Comparison of ENCODE assay signal across 21 mouse cellular contexts in the genomic region with DNA sequence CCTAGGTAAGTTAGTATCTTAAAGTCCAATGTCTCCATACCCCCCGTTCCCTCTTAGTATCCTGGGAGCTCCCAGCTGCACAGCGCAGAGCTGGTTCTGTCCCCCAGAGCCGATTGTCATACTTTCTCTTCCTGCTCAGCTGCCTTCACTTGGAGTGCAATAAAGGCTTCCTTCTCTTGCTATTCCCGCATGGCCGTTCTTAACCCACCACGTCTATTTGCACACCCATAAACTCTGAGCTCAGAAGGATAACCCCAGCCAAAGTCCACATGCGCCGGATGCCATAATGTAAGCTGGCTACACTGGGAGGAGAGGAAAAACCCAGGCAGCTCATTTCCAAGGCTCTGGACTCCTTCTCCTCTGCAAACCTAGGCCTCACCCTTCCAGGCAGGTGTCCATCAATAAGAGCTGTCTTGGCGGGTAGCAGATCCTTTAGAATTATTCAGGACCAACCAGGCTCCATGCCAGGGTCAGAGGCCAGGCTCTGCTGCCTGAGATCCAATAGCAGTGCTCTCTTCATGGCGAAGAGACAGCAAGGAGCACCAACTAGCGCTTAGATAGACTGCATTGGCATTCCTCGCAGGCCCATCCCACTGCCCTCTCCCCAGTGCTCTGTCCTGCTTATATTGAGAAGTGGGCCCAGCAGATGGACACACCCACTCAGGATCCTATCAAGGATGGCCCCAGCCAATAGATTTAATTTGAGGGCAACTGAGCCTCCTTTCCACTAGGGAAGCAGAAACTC.
"Had no signal": no experiment of that assay in that cellular context is flagged by ENCODE, and none has a peak within 500 bp of the region (broad histone marks: within the 10 kb centered on the region; RNA-seq: fewer than 3 reads in every experiment).

No protein-coding gene starts in this region.

- H3K36me3 ChIP-seq: limb, embryonic 12.5 days; lung, embryonic 15.5 days; midbrain, embryonic 15.5 days; neural tube, embryonic 13.5 days had no signal

- H3K4me2 ChIP-seq: limb, embryonic 12.5 days; liver, embryonic 11.5 days; lung, embryonic 15.5 days; midbrain, embryonic 11.5 days; midbrain, embryonic 15.5 days; neural tube, embryonic 13.5 days had no signal

- H3K27ac ChIP-seq: layer of hippocampus, adult 2 months; limb, embryonic 12.5 days; liver, embryonic 14.5 days; lung, embryonic 15.5 days; midbrain, embryonic 15.5 days; neural tube, embryonic 13.5 days; stomach, postnatal 0 days had no signal

- H3K9me3 ChIP-seq: limb, embryonic 12.5 days; lung, embryonic 15.5 days; midbrain, embryonic 15.5 days; neural tube, embryonic 13.5 days had no signal

- ATAC-seq: liver, postnatal 0 days; midbrain, embryonic 15.5 days had no signal

- DNase-seq: kidney, adult 18-20 months; kidney, adult 9 months; kidney, postnatal 14 days; kidney, postnatal 4 days; layer of hippocampus, adult 9-11 months; liver, postnatal 0 days; lung, postnatal 10 days; lung, postnatal 36 days; thymus, adult 2 months; thymus, postnatal 14 days; thymus, postnatal 4 days had no signal

- H3K9ac ChIP-seq: limb, embryonic 12.5 days; liver, embryonic 14.5 days; liver, postnatal 0 days; lung, embryonic 15.5 days; midbrain, embryonic 15.5 days; neural tube, embryonic 13.5 days had no signal

- H3K27me3 ChIP-seq: limb, embryonic 12.5 days; lung, embryonic 15.5 days; midbrain, embryonic 15.5 days had no signal

- H3K4me3 ChIP-seq: layer of hippocampus, adult 2 months; limb, embryonic 12.5 days; lung, embryonic 15.5 days; midbrain, embryonic 15.5 days; myocyte; neural tube, embryonic 13.5 days had no signal

- H3K4me1 ChIP-seq: limb, embryonic 12.5 days; lung, embryonic 15.5 days; midbrain, embryonic 15.5 days; neural tube, embryonic 13.5 days had no signal
